ENCODE assay signal across 7 mouse cellular contexts in the genomic region with DNA sequence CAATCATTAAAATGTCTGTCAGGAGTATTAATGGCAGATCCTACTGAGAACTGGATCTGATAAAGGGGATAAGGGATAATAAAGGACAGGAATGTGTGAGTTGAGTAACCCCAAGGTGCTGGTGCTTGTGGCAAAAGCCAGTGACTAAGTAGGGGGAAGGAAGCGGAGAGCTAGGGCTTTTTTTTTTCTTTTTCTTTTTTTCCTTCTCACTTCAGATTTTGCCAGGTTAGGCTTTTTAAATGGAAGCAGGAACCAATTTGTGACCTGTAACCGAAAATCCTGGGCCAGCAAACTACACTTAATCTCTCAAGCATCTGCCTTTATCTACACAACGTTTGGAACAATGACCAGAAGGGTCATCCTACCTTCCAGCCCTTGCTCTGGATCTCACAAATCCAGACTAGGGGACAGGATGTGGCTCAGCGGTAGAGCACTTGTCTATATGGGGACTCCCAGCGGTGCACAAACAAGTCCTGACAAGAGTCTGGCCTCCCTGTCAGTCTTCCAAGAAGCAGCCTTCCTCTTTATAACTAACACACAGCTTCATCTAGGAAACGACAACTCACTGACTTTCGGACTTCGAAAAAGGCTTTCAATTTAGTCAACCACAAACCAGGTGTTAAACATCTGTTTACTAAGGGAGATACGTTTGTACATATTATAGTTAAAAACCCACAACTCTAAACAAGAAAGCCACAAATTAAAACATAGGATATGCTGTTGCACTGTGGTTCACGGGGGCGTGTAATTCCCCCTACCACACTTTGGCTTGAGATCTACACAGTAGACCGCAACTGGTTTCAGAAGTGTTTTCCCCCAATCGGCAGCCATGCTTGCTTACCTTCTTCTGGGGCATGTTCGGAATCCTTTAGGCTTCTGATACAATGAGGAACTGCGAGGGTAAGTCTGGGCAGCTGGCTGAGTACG. TPM values are rescaled to one million over a fixed set of nuclear protein-coding genes. Genes with fewer than 3 reads are reported as not detected.
DNase-seq lines count a peak whose midpoint lies in the region; ATAC-seq lines count a peak whose summit lies in the region.

No protein-coding gene starts in this region.

- peaks cover 7% of the 10 kb centered on the region for H3K27me3 ChIP-seq in forebrain, embryonic 16.5 days (replicated peaks; ENCODE audit: control insufficient read depth, insufficient read depth, low read length)
- H3K27me3 ChIP-seq in limb, embryonic 11.5 days (ENCODE audit: control insufficient read depth, insufficient read depth, low read length): peaks cover 8% of the 10 kb centered on the region; the same call in 1 of the 2 replicates
- H3K27me3 ChIP-seq in neural tube, embryonic 11.5 days (ENCODE audit: control insufficient read depth, insufficient read depth, low read length): peaks cover 9% of the 10 kb centered on the region; the same call in 1 of the 2 replicates

- H3K27ac ChIP-seq in forebrain, embryonic 16.5 days (ENCODE audit: low read length): no peak overlapping the region
- no peak overlapping the region for H3K27ac ChIP-seq in limb, embryonic 11.5 days (replicated peaks; ENCODE audit: low read depth, low read length)
- no peak overlapping the region for H3K27ac ChIP-seq in neural tube, embryonic 11.5 days (ENCODE audit: low read depth, low read length)

- peaks cover 13% of the 10 kb centered on the region for H3K4me1 ChIP-seq in forebrain, embryonic 16.5 days (replicated peaks; ENCODE audit: control insufficient read depth, insufficient read depth, low read length)
- H3K4me1 ChIP-seq in limb, embryonic 11.5 days (ENCODE audit: control insufficient read depth, insufficient read depth, low read length): 0 out of 2 replicates have a peak, but pooled peaks cover 3% of the 10 kb centered on the region
- H3K4me1 ChIP-seq in neural tube, embryonic 11.5 days (ENCODE audit: control insufficient read depth, insufficient read depth, low read length): no peaks in the 10 kb centered on the region; the same call in 1 of the 2 replicates

- H3K4me3 ChIP-seq in forebrain, embryonic 16.5 days (replicated peaks; ENCODE audit: low read length): peak overlapping the region; percentile 58
- no peak overlapping the region for H3K4me3 ChIP-seq in limb, embryonic 11.5 days (ENCODE audit: low read depth, low read length)
- H3K4me3 ChIP-seq in neural tube, embryonic 11.5 days (ENCODE audit: low read depth, low read length): no peak overlapping the region

- no peaks in the 10 kb centered on the region for H3K36me3 ChIP-seq in forebrain, embryonic 16.5 days (ENCODE audit: control insufficient read depth, insufficient read depth)
- H3K36me3 ChIP-seq in limb, embryonic 11.5 days (ENCODE audit: control insufficient read depth, insufficient read depth, low read length): no peaks in the 10 kb centered on the region
- no peaks in the 10 kb centered on the region for H3K36me3 ChIP-seq in neural tube, embryonic 11.5 days (ENCODE audit: control insufficient read depth, insufficient read depth, low read length)

- WGBS in forebrain, embryonic 16.5 days: 35% methylated on average over 16 of the region's 16 CpGs
- 27% methylated on average over 16 of the region's 16 CpGs for WGBS in limb, embryonic 11.5 days
- 32% methylated on average over 16 of the region's 16 CpGs for WGBS in neural tube, embryonic 11.5 days

- H3K9ac ChIP-seq in forebrain, embryonic 16.5 days (replicated peaks; ENCODE audit: low read depth, low read length): no peak overlapping the region
- H3K9ac ChIP-seq in limb, embryonic 11.5 days (ENCODE audit: low read length): no peak overlapping the region
- H3K9ac ChIP-seq in neural tube, embryonic 11.5 days (ENCODE audit: low read length): no peak overlapping the region

- DNase-seq in B cell, adult 2 months: peak; percentile 51 to 55
- peak; percentile 16 to 30 for DNase-seq in CD8-positive naive resting alpha-beta T cell, adult 2 months (ENCODE audit: low read depth in 2 of 2, low spot score in 2 of 2)
- peak; percentile 31 for DNase-seq in limb, embryonic 11.5 days (ENCODE audit: low spot score)
- DNase-seq in neural tube, embryonic 11.5 days (ENCODE audit: low spot score): no peak
- no peak for DNase-seq in layer of hippocampus, postnatal 14 days (ENCODE audit: low spot score in 2 of 2)
- DNase-seq in cerebellum, postnatal 4 days (ENCODE audit: low spot score in 2 of 2): no peak

- peak overlapping the region; percentile 99 for H3K4me2 ChIP-seq in forebrain, embryonic 16.5 days (ENCODE audit: low read length)
- H3K4me2 ChIP-seq in limb, embryonic 11.5 days (ENCODE audit: low read depth, severe bottlenecking): peak overlapping the region; percentile 94; the same call in 1 of the 2 replicates
- peak overlapping the region; percentile 99 for H3K4me2 ChIP-seq in neural tube, embryonic 11.5 days (ENCODE audit: low read depth)

- ATAC-seq in forebrain, embryonic 16.5 days: no peak
- ATAC-seq in limb, embryonic 11.5 days (ENCODE audit: insufficient number of reproducible peaks, low FRiP score, low TSS enrichment, low read depth): no peak
- ATAC-seq in neural tube, embryonic 11.5 days (ENCODE audit: insufficient read depth, low FRiP score, low TSS enrichment): no peak

- no peaks in the 10 kb centered on the region for H3K9me3 ChIP-seq in forebrain, embryonic 16.5 days (ENCODE audit: control insufficient read depth, low read length)
- H3K9me3 ChIP-seq in limb, embryonic 11.5 days (ENCODE audit: control insufficient read depth, low read length): no peaks in the 10 kb centered on the region
- no peaks in the 10 kb centered on the region for H3K9me3 ChIP-seq in neural tube, embryonic 11.5 days (ENCODE audit: control insufficient read depth, low read length)

RNA-seq across cellular contexts. Expression of gene Prrg4, which starts 1.2 kb away (rescaled TPM):
- 0.38 and 0.43 TPM in 2 replicates for polyA plus RNA-seq in forebrain, embryonic 16.5 days (2015; fragmentation: Nextera tagmentation; extraction: Ambion mirVana)
- polyA plus RNA-seq in limb, embryonic 11.5 days (2014; fragmentation: Nextera tagmentation; extraction: Ambion mirVana): 0.68 and 0.96 TPM in 2 replicates
- polyA plus RNA-seq in neural tube, embryonic 11.5 days (2014; fragmentation: Nextera tagmentation; extraction: Ambion mirVana): 0.17 and 0.43 TPM in 2 replicates
- 1 to 10 TPM; 1.0 to 1.2 TPM for total RNA-seq in layer of hippocampus, postnatal 14 days (2021)

RNA-seq across cellular contexts. Expression of gene Ccdc73, which starts 19.1 kb away (rescaled TPM):
- polyA plus RNA-seq in forebrain, embryonic 16.5 days (2015; fragmentation: Nextera tagmentation; extraction: Ambion mirVana): 5.3 and 7.0 TPM in 2 replicates
- 5.2 and 5.8 TPM in 2 replicates for polyA plus RNA-seq in limb, embryonic 11.5 days (2014; fragmentation: Nextera tagmentation; extraction: Ambion mirVana)
- 7.1 and 7.7 TPM in 2 replicates for polyA plus RNA-seq in neural tube, embryonic 11.5 days (2014; fragmentation: Nextera tagmentation; extraction: Ambion mirVana)
- total RNA-seq in layer of hippocampus, postnatal 14 days (2021): 1 to 10 TPM in 1 of 2 experiments, not detected in 1; 1.6 TPM

RNA-seq across cellular contexts. Expression of gene Qser1, which starts 31.9 kb away (rescaled TPM):
- polyA plus RNA-seq in forebrain, embryonic 16.5 days (2015; fragmentation: Nextera tagmentation; extraction: Ambion mirVana): 11.1 and 12.2 TPM in 2 replicates
- polyA plus RNA-seq in limb, embryonic 11.5 days (2014; fragmentation: Nextera tagmentation; extraction: Ambion mirVana): 19.2 and 19.7 TPM in 2 replicates
- polyA plus RNA-seq in neural tube, embryonic 11.5 days (2014; fragmentation: Nextera tagmentation; extraction: Ambion mirVana): 13.9 and 14.8 TPM in 2 replicates
- 10 to 100 TPM; 12.1 to 13.0 TPM for total RNA-seq in layer of hippocampus, postnatal 14 days (2021)

Comparison
In these comparisons a context has a peak if more than half of its experiments do, and no peak if none do; other contexts are left out.
1. DNase-seq: peak in B cell, adult 2 months (2 of 2), CD8-positive naive resting alpha-beta T cell, adult 2 months (2 of 2) and limb, embryonic 11.5 days (single experiment); none in neural tube, embryonic 11.5 days (single experiment), layer of hippocampus, postnatal 14 days (0 of 2) and cerebellum, postnatal 4 days (0 of 2).
2. Peak in every context shown above with its lines, with median percentiles within 50 percentile points of each other: H3K4me2 ChIP-seq.